Mouse (Mus musculus): ENCODE data around the gene Slc4a11. TPM values are rescaled to one million over a fixed set of nuclear protein-coding genes. Genes with fewer than 3 reads are reported as not detected.

The Slc4a11 gene
- polyA plus RNA-seq, 1 experiment from 2014 or later, result 0.52 TPM

GRCm38 (mm10) chr2:130728906-130729585 lies 31.7 kb upstream of the Slc4a11 start:
- H3K4me2 ChIP-seq (replicated peaks; ENCODE audit: low read depth, low read length), result no peak overlapping the region
- H3K4me1 ChIP-seq (ENCODE audit: control insufficient read depth, insufficient read depth, low read length), result no peaks in the 10 kb centered on the region
- WGBS, result 96% methylated on average over 2 of the region's 2 CpGs
- no peak overlapping the region for H3K9ac ChIP-seq (replicated peaks; ENCODE audit: low read depth, low read length)
- H3K9me3 ChIP-seq (ENCODE audit: control insufficient read depth, low read depth, low read length), result no peaks in the 10 kb centered on the region
- H3K27me3 ChIP-seq (ENCODE audit: control insufficient read depth, insufficient read depth, low read length), result no peaks in the 10 kb centered on the region
- H3K36me3 ChIP-seq (ENCODE audit: control insufficient read depth, insufficient read depth, low read length), result peaks cover 41% of the 10 kb centered on the region
- H3K27ac ChIP-seq (ENCODE audit: low read length), result no peak overlapping the region
- no peak for ATAC-seq (ENCODE audit: insufficient number of reproducible peaks, insufficient read depth, low FRiP score, low read depth)
- H3K4me3 ChIP-seq (ENCODE audit: low read depth, low read length), result no peak overlapping the region

GRCm38 (mm10) chr2:130727752-130728151 lies 30.4 kb upstream of the Slc4a11 start:
- ATAC-seq (ENCODE audit: insufficient number of reproducible peaks, insufficient read depth, low FRiP score, low read depth), result no peak
- Histone ChIP-seq H3K27ac (ENCODE audit: low read length) (no peak overlapping the region), H3K9ac (replicated peaks; ENCODE audit: low read depth, low read length) (no peak overlapping the region), H3K36me3 (ENCODE audit: control insufficient read depth, insufficient read depth, low read length) (peaks cover 46% of the 10 kb centered on the region), H3K9me3 (ENCODE audit: control insufficient read depth, low read depth, low read length) (no peaks in the 10 kb centered on the region), H3K27me3 (ENCODE audit: control insufficient read depth, insufficient read depth, low read length) (no peaks in the 10 kb centered on the region), H3K4me3 (ENCODE audit: low read depth, low read length) (no peak overlapping the region), H3K4me1 (ENCODE audit: control insufficient read depth, insufficient read depth, low read length) (no peaks in the 10 kb centered on the region), H3K4me2 (replicated peaks; ENCODE audit: low read depth, low read length) (no peak overlapping the region)
- 96% methylated on average over 1 of the region's 1 CpGs for whole genome bisulfite sequencing

GRCm38 (mm10) chr2:130724369-130724768 lies 27.1 kb upstream of the Slc4a11 start:
- no peak overlapping the region for H3K4me2 ChIP-seq (replicated peaks; ENCODE audit: low read depth, low read length)
- no peak for ATAC-seq (ENCODE audit: insufficient number of reproducible peaks, insufficient read depth, low FRiP score, low read depth)
- H3K36me3 ChIP-seq (ENCODE audit: control insufficient read depth, insufficient read depth, low read length), result peaks cover 42% of the 10 kb centered on the region
- WGBS, result 81% methylated on average over 4 of the region's 4 CpGs
- H3K9me3 ChIP-seq (ENCODE audit: control insufficient read depth, low read depth, low read length), result no peaks in the 10 kb centered on the region
- no peaks in the 10 kb centered on the region for H3K27me3 ChIP-seq (ENCODE audit: control insufficient read depth, insufficient read depth, low read length)
- H3K9ac ChIP-seq (replicated peaks; ENCODE audit: low read depth, low read length), result no peak overlapping the region
- H3K4me3 ChIP-seq (ENCODE audit: low read depth, low read length), result no peak overlapping the region
- H3K4me1 ChIP-seq (ENCODE audit: control insufficient read depth, insufficient read depth, low read length), result no peaks in the 10 kb centered on the region
- no peak overlapping the region for H3K27ac ChIP-seq (ENCODE audit: low read length)

- Histone ChIP-seq H3K27me3 (ENCODE audit: control insufficient read depth, insufficient read depth, low read length) (no peaks in the 10 kb centered on the region), H3K9me3 (ENCODE audit: control insufficient read depth, low read depth, low read length) (no peaks in the 10 kb centered on the region), H3K4me2 (replicated peaks; ENCODE audit: low read depth, low read length) (no peak overlapping the region), H3K27ac (ENCODE audit: low read length) (no peak overlapping the region), H3K4me3 (ENCODE audit: low read depth, low read length) (no peak overlapping the region), H3K4me1 (ENCODE audit: control insufficient read depth, insufficient read depth, low read length) (no peaks in the 10 kb centered on the region), H3K36me3 (ENCODE audit: control insufficient read depth, insufficient read depth, low read length) (peaks cover 26% of the 10 kb centered on the region), H3K9ac (replicated peaks; ENCODE audit: low read depth, low read length) (no peak overlapping the region)
- WGBS, result 71% methylated on average over 6 of the region's 6 CpGs
- ATAC-seq (ENCODE audit: insufficient number of reproducible peaks, insufficient read depth, low FRiP score, low read depth), result no peak
These were observed 20.6 kb upstream of the Slc4a11 start for GRCm38 (mm10) chr2:130717951-130718350.

DNA sequence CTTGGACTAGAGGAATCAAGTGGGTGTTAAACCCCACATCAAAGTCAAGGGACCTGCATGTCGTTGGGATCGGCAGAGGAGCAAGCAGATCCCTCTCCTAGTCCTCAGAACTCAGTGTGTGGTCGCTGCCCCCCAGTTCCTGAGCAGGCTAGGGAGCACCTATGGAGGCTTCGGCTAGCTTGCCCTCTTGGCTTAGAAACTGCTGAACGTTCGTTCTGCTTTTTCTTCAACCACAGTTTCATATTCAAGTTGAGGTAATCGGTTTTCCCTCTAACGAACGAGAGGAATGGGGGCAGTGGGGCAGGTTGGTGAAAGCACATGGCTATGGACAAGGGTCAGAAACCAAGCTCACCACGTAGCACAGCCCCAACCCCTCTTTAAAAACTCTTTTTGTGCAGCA lies 9.7 kb upstream of the Slc4a11 start:
- Histone ChIP-seq H3K4me3 (ENCODE audit: low read depth, low read length) (no peak overlapping the region), H3K27me3 (ENCODE audit: control insufficient read depth, insufficient read depth, low read length) (no peaks in the 10 kb centered on the region), H3K4me2 (replicated peaks; ENCODE audit: low read depth, low read length) (no peak overlapping the region), H3K27ac (ENCODE audit: low read length) (no peak overlapping the region), H3K9ac (replicated peaks; ENCODE audit: low read depth, low read length) (no peak overlapping the region), H3K9me3 (ENCODE audit: control insufficient read depth, low read depth, low read length) (no peaks in the 10 kb centered on the region), H3K4me1 (ENCODE audit: control insufficient read depth, insufficient read depth, low read length) (no peaks in the 10 kb centered on the region), H3K36me3 (ENCODE audit: control insufficient read depth, insufficient read depth, low read length) (peaks cover 13% of the 10 kb centered on the region)
- no peak for ATAC-seq (ENCODE audit: insufficient number of reproducible peaks, insufficient read depth, low FRiP score, low read depth)
- WGBS, result 59% methylated on average over 10 of the region's 10 CpGs

- H3K27me3 ChIP-seq (ENCODE audit: control insufficient read depth, insufficient read depth, low read length), result no peaks in the 10 kb centered on the region
These were observed 9.3 kb upstream of the Slc4a11 start for GRCm38 (mm10) chr2:130706602-130707001.

GRCm38 (mm10) chr2:130705178-130705577 lies 7.9 kb upstream of the Slc4a11 start:
- Histone ChIP-seq H3K27ac (ENCODE audit: low read length) (no peak overlapping the region), H3K4me1 (ENCODE audit: control insufficient read depth, insufficient read depth, low read length) (no peaks in the 10 kb centered on the region), H3K27me3 (ENCODE audit: control insufficient read depth, insufficient read depth, low read length) (no peaks in the 10 kb centered on the region), H3K9me3 (ENCODE audit: control insufficient read depth, low read depth, low read length) (no peaks in the 10 kb centered on the region), H3K4me2 (replicated peaks; ENCODE audit: low read depth, low read length) (no peak overlapping the region), H3K36me3 (ENCODE audit: control insufficient read depth, insufficient read depth, low read length) (peaks cover 12% of the 10 kb centered on the region), H3K9ac (replicated peaks; ENCODE audit: low read depth, low read length) (no peak overlapping the region), H3K4me3 (ENCODE audit: low read depth, low read length) (no peak overlapping the region)
- ATAC-seq (ENCODE audit: insufficient number of reproducible peaks, insufficient read depth, low FRiP score, low read depth), result no peak
- 71% methylated on average over 6 of the region's 6 CpGs for whole genome bisulfite sequencing

More at GRCm38 (mm10) chr2:130706602-130707001, 9.3 kb upstream of the Slc4a11 start:
- no peaks in the 10 kb centered on the region for H3K4me1 ChIP-seq (ENCODE audit: control insufficient read depth, insufficient read depth, low read length)
- ATAC-seq (ENCODE audit: insufficient number of reproducible peaks, insufficient read depth, low FRiP score, low read depth), result no peak
- peaks cover 12% of the 10 kb centered on the region for H3K36me3 ChIP-seq (ENCODE audit: control insufficient read depth, insufficient read depth, low read length)
- no peak overlapping the region for H3K27ac ChIP-seq (ENCODE audit: low read length)
- 64% methylated on average over 4 of the region's 4 CpGs for WGBS
- H3K9ac ChIP-seq (replicated peaks; ENCODE audit: low read depth, low read length), result no peak overlapping the region
- no peaks in the 10 kb centered on the region for H3K9me3 ChIP-seq (ENCODE audit: control insufficient read depth, low read depth, low read length)
- H3K4me3 ChIP-seq (ENCODE audit: low read depth, low read length), result no peak overlapping the region
- no peak overlapping the region for H3K4me2 ChIP-seq (replicated peaks; ENCODE audit: low read depth, low read length)

GRCm38 (mm10) chr2:130704040-130705001 lies 7.0 kb upstream of the Slc4a11 start:
- Histone ChIP-seq H3K4me3 (ENCODE audit: low read depth, low read length) (no peak overlapping the region), H3K9me3 (ENCODE audit: control insufficient read depth, low read depth, low read length) (no peaks in the 10 kb centered on the region), H3K36me3 (ENCODE audit: control insufficient read depth, insufficient read depth, low read length) (peaks cover 4% of the 10 kb centered on the region), H3K4me1 (ENCODE audit: control insufficient read depth, insufficient read depth, low read length) (no peaks in the 10 kb centered on the region), H3K9ac (replicated peaks; ENCODE audit: low read depth, low read length) (no peak overlapping the region), H3K4me2 (replicated peaks; ENCODE audit: low read depth, low read length) (no peak overlapping the region), H3K27ac (ENCODE audit: low read length) (no peak overlapping the region), H3K27me3 (ENCODE audit: control insufficient read depth, insufficient read depth, low read length) (no peaks in the 10 kb centered on the region)
- ATAC-seq (ENCODE audit: insufficient number of reproducible peaks, insufficient read depth, low FRiP score, low read depth), result no peak
- WGBS, result 59% methylated on average over 9 of the region's 9 CpGs
